Mouse (Mus musculus): Measurements from ENCODE around the gene Epm2aip1.

- TF ChIP-seq POLR2A (IDR thresholded peaks at IDR 0.05; ENCODE audit: insufficient read depth, low read depth, low read length) (no peak), CTCF (IDR thresholded peaks at IDR 0.05; ENCODE audit: insufficient read depth, low read depth, low read length) (no peak)
These were observed 26.9 kb downstream of the Epm2aip1 start for GRCm38 (mm10) chr9:111298606-111299005.
